Mouse (Mus musculus) adrenal gland, postnatal 14 days (tissue): Measurements from ENCODE around the gene AC109138.7. TPM values are rescaled to one million over a fixed set of nuclear protein-coding genes. Genes with fewer than 3 reads are reported as not detected.
"Not testable (repeated sequence)": the region's sequence is repeated elsewhere in the genome, so short reads cannot be mapped to it uniquely, and the experiment has no call there.

Experiments
- DNase-seq: peaks from one replicate; pipeline ENCODE4 v3.0.0; 2021; ENCODE audit warnings: mixed read lengths
- total RNA-seq: library from RNA; stranded (reverse); gene quantifications from 2 replicates; pipeline ENCODE4 v1.2.3, GENCODE M21; 2021

AC109138.7 gene
- total RNA-seq, 1 experiment from 2014 or later = not detected

DNA sequence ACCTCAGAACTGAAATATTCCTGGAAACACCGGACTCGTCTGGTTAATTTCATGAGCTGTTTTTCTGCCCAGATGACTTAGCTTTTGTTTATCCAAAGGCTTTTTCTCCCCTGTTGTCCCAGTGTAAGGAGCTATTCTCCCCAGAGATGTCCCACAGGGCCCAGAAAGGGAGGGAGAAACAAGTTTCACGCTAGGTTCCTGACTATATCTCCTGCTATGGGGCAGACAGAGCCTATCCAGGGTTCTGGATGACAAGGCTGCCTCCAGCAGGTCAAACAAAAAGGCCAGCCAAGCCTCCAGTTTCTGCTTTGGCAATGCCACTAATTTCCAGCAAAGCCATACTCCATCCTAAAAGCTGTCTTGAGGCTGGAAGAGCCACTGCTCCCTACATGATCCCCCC lies 3.7 kb downstream of the AC109138.7 start:
- DNase-seq = no peak

DNA sequence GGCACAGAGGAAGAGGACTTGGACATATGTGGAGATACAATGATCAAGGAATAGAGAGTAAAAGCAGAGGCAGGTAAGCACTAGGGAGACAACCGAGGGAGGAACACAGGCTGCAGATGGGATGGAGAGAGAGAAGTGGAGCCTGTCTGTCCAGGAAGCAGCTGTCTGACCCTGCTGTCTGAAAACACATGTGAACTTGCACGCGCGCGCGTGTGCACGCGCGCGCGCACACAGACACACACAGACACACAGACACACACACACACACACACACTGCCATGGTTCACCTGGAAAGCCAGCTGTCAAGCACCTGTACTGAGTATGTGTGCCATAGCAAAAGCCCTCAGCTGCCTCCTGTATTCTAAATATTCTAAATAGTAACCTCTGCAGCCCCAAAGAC lies 4.1 kb downstream of the AC109138.7 start:
- DNase-seq = no peak

DNA sequence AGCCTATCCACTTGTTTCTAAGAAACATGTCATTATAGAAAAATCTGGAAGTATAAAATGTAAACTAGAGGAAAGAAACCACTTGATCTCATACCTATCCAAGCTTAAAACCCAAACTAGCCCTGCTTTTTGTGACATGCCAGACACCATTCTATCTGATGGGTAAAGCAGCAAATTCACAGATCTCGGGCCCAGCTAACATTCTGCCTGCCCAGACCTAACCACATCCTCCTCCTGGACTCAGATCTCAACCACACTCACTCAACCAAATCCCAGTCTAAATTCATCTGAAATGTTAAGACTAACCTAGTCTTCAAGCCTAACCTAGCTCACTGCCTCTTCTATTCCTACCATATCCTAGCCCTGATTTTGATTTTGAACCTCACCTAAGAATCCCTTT lies 4.6 kb downstream of the AC109138.7 start:
- DNase-seq = no peak

DNA sequence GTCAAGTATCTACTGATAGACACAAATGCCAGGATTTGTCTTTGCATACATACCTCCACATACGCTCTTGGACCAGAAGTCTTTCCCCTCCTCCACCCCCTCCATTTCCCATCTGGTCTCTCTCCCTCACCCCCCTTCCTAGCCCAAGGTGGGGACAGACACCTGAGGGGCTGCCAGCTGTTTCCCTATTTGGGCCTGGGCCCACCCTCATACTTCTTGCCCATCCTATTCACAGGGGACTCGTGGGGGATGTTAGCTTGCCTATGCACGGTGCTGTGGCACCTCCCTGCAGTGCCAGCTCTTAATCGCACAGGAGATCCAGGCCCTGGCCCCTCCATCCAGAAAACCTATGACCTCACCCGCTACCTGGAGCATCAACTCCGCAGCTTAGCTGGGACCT lies 5.8 kb downstream of the AC109138.7 start:
- no peak for DNase-seq

DNA sequence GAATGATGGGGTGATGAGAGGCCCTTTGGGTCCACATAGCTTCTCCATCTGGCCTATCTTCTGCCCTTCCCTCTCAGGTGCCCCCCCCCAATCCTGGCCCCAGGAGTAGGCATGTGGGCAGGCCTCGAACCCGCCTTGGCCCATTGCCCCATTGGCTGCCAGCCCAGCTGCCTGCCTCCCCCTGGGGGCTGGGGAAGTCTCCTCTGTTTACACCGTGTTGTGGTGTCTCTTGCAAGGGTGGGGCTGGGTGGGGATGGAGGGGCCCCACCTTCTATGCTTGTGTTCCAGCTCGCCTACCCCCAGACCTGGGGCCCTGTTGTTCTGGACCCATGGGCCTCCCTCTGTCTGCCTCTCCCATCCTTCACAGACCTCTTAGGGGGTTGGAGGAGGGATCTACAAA lies 6.3 kb downstream of the AC109138.7 start:
- no peak for DNase-seq

DNA sequence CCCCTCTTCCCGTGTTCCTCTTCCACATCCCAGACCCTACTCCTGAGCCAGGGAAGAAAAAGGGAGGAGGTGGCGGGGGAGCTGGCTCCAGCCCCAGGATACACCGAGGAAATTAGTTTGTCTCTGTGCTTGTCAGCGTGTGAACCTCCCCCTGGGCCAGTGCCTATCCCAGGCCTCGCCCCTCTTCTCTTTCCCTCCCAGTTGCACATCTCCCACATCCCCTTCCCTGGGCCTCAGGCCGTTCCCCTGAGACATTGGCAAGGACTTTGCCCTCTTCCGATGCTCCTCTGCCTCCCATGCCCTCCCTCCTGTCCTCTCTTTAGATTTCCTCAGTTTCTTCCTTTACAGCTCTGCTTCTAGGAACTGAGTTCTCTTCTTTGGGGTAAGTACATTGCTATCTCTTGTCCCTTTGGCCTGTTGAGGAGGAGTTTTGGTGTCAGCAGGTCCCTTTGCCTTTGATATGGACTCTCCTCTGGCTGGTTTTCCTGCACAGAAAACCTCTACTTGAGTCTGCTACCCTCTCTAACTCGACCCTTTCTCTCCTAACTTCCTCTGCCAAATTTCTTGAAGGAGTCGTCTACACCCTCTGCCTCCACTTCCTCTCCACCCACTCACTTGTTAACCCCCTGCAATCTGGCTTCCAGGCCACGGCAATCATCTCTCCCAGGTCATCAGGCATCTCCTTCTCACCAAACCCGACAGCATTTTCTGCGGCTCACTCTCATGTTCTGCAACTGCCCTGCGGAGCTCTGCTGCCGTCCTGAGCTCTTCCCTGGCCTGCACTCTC lies 7.0 kb downstream of the AC109138.7 start:
- DNase-seq = no peak

DNA sequence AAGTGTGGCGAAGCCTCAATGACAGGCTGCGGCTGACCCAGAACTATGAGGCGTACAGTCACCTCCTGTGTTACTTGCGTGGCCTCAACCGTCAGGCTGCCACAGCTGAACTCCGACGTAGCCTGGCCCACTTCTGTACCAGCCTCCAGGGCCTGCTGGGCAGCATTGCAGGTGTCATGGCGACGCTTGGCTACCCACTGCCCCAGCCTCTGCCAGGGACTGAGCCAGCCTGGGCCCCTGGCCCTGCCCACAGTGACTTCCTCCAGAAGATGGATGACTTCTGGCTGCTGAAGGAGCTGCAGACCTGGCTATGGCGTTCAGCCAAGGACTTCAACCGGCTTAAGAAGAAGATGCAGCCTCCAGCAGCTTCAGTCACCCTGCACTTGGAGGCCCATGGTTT lies 8.0 kb downstream of the AC109138.7 start:
- DNase-seq = peak; percentile 60

DNA sequence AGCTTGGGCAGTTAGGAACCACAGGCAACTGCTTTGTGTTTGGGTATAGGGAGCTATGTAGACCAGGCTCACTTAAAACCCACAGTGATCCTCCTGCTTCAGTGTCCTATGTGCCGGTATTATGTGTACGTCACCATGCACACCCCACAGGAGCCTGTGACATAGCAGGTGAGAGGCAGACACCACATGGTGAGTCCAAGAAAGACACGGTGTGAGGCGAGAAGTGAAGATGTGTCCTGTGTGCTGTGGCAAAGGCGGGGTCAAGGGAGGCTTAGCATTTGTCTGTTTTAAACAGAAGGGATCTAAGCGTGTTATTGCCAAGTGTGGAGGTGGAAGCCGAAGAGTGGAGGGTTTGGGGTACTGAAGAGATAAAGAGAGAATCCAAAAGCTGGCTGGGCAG lies 12.6 kb downstream of the AC109138.7 start:
- DNase-seq = no peak

DNA sequence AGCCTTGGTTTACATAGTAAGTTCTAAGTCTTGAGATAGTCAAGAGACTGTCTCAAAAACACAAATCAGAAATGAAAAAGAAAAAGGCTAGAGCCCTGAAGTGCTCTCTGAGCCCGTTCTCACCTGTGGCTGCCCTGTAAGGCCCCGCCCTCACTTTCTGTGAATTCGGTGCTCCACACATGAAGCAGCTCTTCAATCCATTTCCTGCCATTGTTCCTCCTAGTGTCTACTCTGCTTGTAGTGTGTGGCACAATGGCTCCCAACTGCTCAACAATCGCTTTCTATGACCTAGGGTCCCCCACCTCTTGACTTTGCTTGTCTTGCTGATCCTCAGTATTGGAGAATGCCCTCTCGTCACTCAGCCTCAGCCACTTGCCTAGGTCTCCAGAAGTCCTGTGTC lies 13.3 kb downstream of the AC109138.7 start:
- DNase-seq = no peak

DNA sequence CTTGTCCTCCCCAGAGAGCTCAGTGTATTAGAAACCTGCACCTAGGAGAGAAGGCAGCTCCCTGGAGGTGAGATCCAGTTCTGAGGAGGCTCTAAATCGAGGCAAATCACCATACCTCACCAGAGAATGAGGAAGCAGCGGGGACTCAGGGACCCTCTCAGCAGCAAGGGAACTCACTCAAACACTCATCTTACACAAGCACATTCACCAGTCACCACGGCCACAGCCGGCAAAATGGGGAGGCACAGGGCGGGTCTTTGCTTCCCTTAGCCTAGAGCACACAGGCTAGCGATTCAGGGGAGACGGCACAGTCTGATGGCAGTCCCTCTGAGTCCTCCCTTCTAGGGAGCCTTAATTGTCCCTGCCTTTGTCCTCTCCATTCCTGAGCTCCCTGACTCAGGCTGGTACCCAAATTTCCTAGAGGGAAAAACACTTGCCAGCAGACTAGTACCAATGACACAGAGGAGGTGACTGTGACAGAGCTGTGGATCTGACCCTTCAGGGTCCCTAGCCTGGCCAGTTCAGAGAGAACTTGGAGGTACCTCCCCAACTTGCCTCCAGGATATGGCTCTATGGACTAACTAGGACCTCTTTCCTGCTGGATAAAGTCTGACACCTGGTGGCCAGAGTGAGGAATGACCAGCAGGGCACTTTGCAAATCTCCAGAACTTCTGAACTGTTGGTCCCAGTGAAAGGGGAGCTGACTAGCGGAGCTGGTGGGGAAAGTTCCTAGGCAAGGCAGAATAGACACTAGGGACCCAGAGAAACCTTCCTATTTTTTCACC lies 13.9 kb downstream of the AC109138.7 start:
- DNase-seq = peak; percentile 84

DNA sequence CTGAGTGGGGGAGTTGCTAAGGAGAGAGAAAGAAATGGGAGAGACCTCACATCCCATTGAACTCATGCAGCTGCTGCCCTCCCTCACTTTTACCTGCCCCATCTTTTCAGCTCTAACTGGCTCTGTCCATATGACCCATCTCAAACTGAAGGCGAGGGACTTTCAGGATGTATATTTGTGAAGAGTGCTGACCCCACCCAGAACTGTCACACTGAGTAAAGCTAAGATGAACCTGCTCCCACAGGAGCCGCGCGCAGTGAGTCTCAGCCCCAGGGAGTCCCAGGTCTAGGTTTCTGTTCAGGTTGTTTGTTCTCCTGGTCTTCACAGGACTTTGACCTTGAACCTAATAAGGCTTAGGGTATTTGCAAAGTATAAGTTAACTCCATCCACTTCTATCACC lies 14.7 kb downstream of the AC109138.7 start:
- DNase-seq = no peak

DNA sequence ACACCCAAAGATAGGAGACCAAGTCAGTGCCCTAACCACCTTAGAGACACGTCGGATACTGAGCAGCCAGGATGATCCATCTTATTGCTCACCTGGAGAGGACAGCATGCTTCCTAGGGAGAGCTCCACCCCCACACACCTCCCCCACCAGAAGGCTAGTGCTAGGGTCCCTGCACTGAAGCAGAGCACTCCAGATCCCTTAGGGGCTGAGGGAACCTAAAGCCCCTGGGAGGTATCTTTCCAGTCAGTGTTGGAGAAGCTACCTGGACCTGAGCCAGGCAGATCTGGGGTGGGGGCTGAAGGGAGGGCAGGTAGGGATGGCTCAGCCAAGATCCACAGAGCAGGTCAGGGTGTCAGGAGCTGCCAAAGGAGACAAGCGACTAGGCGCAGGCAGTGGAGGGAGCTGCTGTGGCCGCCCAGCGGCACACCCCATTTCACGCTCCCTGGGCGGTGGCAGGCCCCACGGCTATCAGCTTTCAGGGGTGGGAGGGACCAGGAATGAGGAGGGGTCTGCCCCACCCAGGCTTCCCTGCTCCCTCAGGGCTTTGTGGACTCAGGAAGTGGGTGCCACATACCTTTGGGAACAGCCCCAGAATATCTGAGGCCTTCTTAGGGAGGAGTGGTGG lies 15.4 kb downstream of the AC109138.7 start:
- no peak for DNase-seq

DNA sequence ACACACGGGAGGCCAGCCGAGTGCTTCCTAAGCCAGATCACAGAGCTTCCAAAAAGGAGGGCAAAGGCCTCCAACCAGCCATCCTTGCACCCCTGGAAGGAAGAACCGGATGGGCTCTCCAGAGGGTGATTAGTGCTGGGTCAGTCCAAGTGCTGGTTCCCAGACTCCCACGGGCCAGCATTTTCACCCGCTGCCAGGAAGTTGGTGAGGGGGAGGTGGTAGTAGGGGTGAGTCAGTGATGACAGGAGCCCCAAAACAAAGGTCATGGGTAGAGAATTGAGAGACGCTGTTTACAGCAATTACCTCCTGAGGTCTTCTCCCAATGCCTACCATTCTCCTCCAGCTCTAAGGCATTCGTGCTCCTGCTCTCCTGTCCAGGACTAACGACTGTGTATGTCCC lies 16.3 kb downstream of the AC109138.7 start:
- peak; percentile 76 for DNase-seq

DNA sequence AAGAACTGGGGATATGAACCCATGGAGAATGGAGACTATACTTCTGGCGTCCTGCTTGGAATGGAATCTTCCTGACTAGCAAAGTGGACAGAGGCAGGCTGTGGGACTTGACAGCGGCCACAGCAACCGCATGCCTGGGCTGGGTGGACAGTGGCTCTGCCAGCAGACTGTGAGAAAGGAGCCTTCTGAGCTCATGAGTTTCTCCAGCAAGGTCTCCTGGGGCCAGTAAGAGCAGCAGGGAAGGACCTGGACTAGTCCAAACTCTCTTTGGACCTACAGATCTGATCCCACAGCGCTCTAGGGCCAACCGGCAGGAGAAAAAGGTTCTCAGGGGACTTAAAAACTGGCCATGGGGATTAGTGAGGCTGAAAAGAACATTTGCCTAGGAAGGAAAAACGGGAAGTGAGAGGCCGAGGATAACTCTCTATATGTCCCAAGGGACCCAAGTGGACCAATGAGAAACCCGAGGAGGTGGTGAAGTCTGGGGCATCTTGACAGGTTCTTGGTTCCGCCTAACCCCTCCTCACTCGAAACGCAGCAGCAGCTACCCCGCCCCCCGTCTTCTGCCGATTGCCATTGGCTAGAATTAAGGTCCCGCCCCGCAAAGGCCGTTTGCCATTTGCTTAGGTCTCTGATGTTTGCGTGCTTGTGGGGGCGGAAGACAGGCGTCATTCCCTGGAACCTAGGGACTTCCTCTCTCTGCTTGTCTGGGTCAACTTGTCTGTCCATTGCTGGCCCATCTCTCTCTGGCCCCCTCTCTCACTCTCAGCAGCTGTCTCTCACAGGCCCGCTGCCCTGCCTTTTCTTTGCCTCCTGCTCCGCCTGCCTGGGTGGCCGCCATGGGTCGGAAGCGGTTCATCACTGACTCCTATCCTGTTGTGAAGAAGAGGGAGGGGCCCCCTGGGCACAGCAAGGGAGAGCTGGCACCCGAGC lies 17.4 kb downstream of the AC109138.7 start, which contains the start of gene Pold4:
Pold4 (plus strand) TSS at position 647 of the 933 bp plus-strand sequence.
- DNase-seq = peak; percentile 98

DNA sequence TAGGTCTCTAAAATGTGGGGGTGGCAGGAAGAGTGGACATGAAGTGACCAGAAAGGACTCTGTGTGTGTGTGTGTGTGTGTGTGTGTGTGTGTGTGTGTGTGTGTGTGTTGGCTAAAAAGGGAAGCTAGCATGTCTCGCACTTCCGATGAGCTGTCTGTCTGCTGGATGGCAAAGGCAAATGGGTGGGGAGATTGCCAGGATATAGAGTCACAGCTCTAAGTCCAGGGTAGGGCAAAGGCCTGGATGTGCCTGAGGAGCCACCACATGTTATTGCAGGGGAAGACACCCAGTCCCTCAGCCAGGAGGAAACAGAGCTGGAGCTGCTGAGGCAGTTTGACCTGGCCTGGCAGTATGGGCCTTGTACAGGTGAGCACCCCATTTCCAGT lies 18.0 kb downstream of the AC109138.7 start:
- no peak for DNase-seq

DNA sequence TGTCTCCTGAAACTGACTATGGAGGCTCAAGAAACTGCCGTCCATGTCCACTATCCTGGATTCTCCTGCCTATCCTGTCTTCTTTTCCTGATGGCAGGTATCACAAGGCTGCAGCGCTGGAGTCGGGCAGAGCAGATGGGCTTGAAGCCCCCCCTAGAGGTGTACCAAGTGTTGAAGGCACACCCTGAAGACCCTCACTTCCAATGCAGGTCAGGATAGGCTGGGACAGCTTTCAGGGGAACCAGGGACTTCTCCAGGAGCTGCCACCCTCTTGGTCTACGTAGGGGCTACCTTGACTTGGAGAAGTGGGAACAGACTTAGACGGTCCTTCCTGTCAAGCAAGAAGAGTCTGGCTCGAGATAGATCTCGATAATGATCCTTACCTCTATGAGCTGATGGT lies 18.5 kb downstream of the AC109138.7 start:
- no peak for DNase-seq

DNA sequence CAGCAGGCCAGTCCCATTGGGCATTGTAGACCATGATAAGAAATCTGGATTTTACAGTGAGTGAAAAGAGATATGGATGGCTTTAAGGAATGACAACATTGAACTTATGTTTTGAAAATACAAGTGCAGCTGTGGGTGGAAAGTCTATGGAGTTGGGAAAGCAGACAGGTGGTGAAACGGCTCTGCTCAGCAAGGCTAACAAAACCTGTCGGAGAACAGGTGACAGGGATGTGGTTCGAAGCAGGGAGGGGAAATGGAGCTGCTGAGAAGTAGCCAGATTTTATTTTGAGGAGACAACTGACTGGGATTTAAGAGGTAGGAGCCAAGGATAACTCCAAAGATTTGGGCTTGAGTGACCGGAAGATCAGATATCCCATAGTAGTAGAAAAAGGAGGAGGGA lies 20.4 kb downstream of the AC109138.7 start:
- DNase-seq = no peak

DNA sequence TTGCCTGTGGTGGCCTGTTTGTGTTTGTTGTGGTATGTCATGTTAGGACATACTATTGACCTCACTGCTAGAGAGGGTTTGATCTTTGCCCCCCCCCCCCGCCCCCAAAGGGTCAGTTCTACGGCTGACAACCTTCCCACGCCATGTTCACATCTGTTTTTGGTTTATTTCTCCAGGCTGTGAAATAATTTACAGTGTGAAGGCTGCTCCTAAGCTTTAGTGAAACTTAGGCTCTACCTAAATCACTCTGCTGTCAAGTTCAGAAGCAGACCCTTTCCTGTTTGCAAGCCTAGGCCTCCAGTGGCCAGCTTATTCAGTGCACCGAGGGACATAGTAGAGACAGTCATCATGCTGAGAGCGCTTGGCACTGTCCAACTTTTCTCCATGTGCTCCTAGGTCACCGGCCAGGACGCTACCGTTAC lies 26.1 kb downstream of the AC109138.7 start:
- DNase-seq = no peak

DNA sequence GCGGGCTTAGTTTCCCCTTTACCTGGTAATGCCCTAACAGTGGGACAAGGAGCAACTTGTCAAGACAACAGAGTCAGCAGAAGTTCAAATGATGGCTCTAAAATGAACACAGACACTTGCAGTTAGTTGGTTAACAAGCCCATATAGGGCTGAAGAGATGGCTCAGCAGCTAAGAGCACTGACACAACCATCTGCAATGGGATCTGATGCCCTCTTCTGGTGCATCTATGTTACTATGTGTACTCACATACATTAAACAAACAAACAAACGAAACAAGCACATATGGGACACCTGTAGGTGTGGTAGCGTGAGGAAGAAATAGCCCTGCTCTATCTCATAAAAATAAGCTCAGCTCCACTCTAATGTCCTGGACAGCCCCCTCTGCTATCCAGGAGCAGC lies 28.3 kb downstream of the AC109138.7 start:
- DNase-seq = no peak

DNA sequence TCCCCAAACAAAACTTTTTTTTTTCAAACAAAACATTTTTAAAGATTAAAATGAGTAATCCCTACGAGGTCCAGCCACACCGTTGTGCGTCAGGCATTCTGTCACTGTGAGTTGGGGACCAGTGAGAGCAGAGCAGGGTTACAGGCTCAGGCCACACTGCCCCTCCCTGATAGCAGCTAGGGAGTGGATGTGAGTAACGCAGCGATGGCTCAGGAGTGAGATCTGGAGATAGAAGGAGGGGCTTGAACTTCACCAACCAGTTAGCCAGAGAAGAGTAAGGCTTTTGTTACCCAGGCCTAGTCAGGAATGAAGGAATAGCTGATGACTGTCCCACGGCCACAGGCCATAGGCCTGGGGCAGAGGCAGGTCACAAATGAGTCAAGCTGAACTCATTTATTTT lies 30.6 kb downstream of the AC109138.7 start:
- DNase-seq = no peak

DNA sequence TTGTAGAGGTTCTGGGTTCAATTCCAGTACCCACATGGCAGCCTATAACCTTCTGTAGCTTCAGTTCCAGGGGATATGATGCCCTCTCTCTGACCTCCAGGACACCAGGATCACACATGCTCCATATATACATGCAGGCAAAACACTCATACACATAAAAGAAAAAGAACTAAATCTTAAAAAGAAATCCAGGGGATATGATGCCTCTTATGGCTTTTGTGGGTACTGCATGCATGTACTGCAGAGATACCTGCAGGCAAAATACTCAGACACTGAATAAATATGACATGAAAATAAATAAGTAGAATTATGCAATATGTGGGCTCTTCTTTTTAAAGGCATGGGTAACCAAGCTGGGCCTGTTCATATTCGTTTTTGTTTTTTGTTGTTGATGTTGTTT lies 32.9 kb downstream of the AC109138.7 start:
- no peak for DNase-seq

DNA sequence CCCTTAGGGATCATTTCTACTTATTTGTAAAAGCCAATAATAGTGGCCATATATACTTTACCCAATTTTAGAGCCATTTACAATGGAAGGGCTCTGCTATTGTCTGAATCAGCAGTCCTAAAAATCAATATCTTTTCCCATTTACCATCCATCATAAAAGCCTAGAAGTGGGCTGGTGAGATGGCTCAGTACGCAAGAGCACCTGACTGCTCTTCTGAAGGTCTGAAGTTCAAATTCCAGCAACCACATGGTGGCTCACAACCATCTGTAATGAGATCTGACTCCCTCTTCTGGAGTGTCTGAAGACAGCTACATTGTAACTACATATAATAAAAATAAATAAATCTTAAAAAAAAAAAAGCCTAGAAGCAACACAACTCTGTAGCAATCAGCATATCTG lies 34.5 kb downstream of the AC109138.7 start:
- DNase-seq = not testable (repeated sequence)
